Mouse (Mus musculus): ENCODE results near the gene Stpg4. TPM values are rescaled to one million over a fixed set of nuclear protein-coding genes. Genes with fewer than 3 reads are reported as not detected.
A peak's percentile ranks its signal among the peaks of the same experiment; 100 is the strongest.

Stpg4 gene
- total and polyA plus RNA-seq, 2 experiments from 2014 or later: not detected

DNA sequence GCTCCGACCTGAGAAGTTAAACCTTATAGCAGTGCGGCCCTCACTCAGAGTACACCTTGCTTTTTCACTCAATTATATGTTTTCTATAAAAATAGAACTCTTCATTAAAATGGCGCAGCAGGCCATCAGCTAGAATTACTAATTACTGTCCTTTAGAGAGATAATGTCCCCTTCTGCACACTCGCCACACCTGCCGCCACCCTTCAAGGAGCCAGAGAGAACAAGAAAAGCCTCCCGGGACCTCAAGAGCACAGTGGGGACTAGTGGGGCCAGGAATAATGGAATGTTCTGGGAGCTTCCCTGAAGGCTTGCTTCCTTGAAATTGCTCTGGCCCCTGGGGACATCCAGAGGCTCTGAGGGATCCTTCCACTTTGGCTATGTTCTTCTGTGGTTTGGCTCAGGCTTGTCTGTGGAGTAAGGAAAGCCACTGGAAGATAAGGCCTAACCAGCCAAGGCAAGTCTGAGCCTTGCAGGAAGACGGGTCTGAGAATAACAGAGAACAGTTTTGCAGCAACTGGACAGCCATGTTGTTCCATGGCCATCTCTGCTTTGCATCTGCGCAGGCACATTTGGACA is 73.7 kb downstream of the Stpg4 start:
- H3K36me3 ChIP-seq (replicated peaks; ENCODE audit: control insufficient read depth, insufficient read depth, low read length): no peaks in the 10 kb centered on the region
- no peak overlapping the region for H3K4me3 ChIP-seq (ENCODE audit: low read depth, low read length)
- H3K27ac ChIP-seq (ENCODE audit: low read depth): no peak overlapping the region
- H3K4me2 ChIP-seq (ENCODE audit: low read depth, low read length): no peak overlapping the region
- DNase-seq (ENCODE audit: low spot score) (no peak), ATAC-seq (ENCODE audit: insufficient read depth, low read depth) (no peak)
- 87% methylated on average over 8 of the region's 8 CpGs for WGBS
- H3K4me1 ChIP-seq (ENCODE audit: control insufficient read depth, insufficient read depth): peaks cover 19% of the 10 kb centered on the region
- TF ChIP-seq CTCF (IDR thresholded peaks at IDR 0.05; ENCODE audit: low read depth) (no peak), EP300 (IDR thresholded peaks at IDR 0.05; ENCODE audit: low read depth) (no peak)
- H3K27me3 ChIP-seq (ENCODE audit: control insufficient read depth, insufficient read depth, low read length): no peaks in the 10 kb centered on the region
- no peak overlapping the region for H3K9ac ChIP-seq (replicated peaks; ENCODE audit: low read depth, low read length)
- H3K9me3 ChIP-seq (replicated peaks; ENCODE audit: control insufficient read depth, low read length): no peaks in the 10 kb centered on the region

DNA sequence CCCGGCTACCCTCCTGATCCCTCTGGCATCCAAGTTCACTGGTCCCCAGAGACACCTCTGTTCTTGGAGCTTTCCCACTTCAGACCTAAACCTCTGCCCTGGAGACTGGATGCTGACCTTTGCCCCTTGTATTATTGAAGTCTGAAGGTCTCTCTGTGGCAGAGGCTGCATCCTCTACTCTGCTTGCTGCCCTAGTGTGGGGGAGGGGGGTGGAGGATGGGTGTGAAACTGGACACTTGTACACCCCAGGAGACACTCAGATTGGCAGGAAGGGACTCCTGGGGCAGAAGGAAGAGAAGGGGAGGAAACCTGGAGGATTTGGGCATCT is 74.7 kb downstream of the Stpg4 start:
- Histone ChIP-seq H3K36me3 (replicated peaks; ENCODE audit: control insufficient read depth, insufficient read depth, low read length) (no peaks in the 10 kb centered on the region), H3K4me3 (ENCODE audit: low read depth, low read length) (no peak overlapping the region), H3K4me2 (ENCODE audit: low read depth, low read length) (no peak overlapping the region), H3K9me3 (replicated peaks; ENCODE audit: control insufficient read depth, low read length) (no peaks in the 10 kb centered on the region), H3K27ac (ENCODE audit: low read depth) (no peak overlapping the region), H3K9ac (replicated peaks; ENCODE audit: low read depth, low read length) (no peak overlapping the region), H3K27me3 (ENCODE audit: control insufficient read depth, insufficient read depth, low read length) (no peaks in the 10 kb centered on the region), H3K4me1 (ENCODE audit: control insufficient read depth, insufficient read depth) (peaks cover 19% of the 10 kb centered on the region)
- 72% methylated on average over 1 of the region's 1 CpGs for WGBS
- ATAC-seq (ENCODE audit: insufficient read depth, low read depth) (no peak), DNase-seq (ENCODE audit: low spot score) (no peak)
- TF ChIP-seq EP300 (IDR thresholded peaks at IDR 0.05; ENCODE audit: low read depth): no peak
- TF ChIP-seq CTCF (IDR thresholded peaks at IDR 0.05; ENCODE audit: low read depth): no peak

DNA sequence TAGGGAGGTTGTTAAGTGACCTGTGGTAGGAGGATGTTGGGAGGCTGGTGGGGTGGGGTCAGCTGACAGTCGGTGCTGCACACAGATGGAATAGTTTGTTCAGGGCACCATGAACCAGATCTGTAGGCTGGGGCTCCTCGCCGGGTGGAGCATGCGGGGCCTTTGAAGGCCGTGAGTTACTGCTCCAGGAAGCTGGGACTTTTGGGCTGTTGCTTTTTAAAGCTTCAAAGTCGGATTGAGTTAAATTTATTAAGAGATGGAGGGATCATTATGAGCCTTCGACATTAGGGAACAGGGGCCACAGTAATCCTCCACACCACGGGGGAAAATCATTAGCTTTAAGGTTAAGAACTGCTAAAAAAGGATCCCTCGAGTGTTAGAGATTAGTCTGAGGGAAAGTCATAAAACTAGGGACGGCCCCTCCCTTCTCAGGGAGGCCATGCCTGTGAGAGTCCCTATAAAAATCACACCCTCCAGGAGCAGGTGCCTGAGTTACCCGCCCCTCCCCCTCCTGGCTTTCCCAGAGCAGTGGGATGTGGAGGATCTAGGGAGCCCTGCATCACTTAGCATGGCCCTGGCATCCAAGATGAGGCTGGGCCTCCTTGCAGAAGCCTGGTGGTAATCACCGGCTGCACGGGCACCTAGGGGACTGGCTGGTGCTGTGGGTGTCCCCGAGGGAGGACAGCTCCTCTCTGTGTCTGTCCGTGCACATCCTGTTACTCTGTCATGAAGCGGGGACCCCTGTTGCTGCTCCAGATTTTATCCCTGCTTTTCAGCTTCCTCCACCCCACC is 75.2 kb downstream of the Stpg4 start:
- no peak overlapping the region for H3K4me3 ChIP-seq (ENCODE audit: low read depth, low read length)
- WGBS: 57% methylated on average over 16 of the region's 16 CpGs
- no peaks in the 10 kb centered on the region for H3K36me3 ChIP-seq (replicated peaks; ENCODE audit: control insufficient read depth, insufficient read depth, low read length)
- H3K27ac ChIP-seq (ENCODE audit: low read depth): peak overlapping the region; percentile 87
- H3K9me3 ChIP-seq (replicated peaks; ENCODE audit: control insufficient read depth, low read length): no peaks in the 10 kb centered on the region
- TF ChIP-seq EP300 (IDR thresholded peaks at IDR 0.05; ENCODE audit: low read depth) (no peak), CTCF (IDR thresholded peaks at IDR 0.05; ENCODE audit: low read depth) (no peak)
- peaks cover 19% of the 10 kb centered on the region for H3K4me1 ChIP-seq (ENCODE audit: control insufficient read depth, insufficient read depth)
- H3K4me2 ChIP-seq (ENCODE audit: low read depth, low read length): peak overlapping the region; percentile 27; the same call in 1 of the 2 replicates
- DNase-seq (ENCODE audit: low spot score): no peak
- H3K27me3 ChIP-seq (ENCODE audit: control insufficient read depth, insufficient read depth, low read length): no peaks in the 10 kb centered on the region
- no peak overlapping the region for H3K9ac ChIP-seq (replicated peaks; ENCODE audit: low read depth, low read length)
- no peak for ATAC-seq (ENCODE audit: insufficient read depth, low read depth)

DNA sequence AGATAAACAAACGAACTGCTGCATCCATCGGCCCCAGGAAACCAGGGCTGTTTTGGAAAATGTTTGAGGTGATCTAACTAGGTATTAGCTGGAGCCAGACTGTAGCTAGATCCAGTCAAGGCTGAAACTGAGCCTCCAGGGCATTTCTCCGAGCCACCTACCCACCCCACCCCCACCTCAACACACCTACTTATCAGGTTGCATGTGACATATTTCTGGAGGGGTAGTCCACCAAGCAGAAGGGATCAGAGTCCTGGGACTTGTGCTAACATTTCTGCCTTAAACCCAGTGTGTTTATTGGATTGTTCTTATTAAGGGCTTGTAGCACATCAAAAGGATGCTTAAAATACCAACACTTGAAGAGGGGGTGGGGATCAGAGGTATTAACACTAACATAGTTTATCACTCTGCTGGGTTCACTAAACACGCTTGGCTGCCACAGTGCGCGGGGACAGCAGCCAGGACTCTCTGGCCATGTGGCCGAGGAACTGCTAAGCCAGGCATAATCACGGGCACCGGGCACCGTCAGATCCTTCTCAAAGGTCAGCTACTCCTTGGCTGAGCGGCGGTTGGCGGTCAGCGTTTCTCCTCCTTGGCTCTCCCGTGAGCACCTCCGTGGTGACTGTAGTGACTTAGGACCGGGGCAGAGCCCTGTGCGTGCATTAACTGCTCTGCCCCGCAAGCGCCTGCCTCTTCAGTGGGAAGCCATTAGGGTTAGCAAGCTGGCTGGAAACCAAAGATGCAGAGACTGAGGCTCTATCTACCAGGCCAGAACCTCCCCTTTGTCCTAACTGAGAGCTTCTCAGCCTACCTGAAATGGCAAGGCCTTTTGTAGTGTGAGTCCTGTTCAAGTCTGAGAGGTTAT is 76.1 kb downstream of the Stpg4 start:
- DNase-seq (ENCODE audit: low spot score) (peak; percentile 68), ATAC-seq (ENCODE audit: insufficient read depth, low read depth) (peak; percentile 80)
- Histone ChIP-seq H3K9me3 (replicated peaks; ENCODE audit: control insufficient read depth, low read length) (no peaks in the 10 kb centered on the region), H3K4me2 (ENCODE audit: low read depth, low read length) (peak overlapping the region; percentile 27), H3K27me3 (ENCODE audit: control insufficient read depth, insufficient read depth, low read length) (no peaks in the 10 kb centered on the region), H3K4me3 (ENCODE audit: low read depth, low read length) (no peak overlapping the region), H3K4me1 (ENCODE audit: control insufficient read depth, insufficient read depth) (peaks cover 19% of the 10 kb centered on the region), H3K27ac (ENCODE audit: low read depth) (peak overlapping the region; percentile 87), H3K36me3 (replicated peaks; ENCODE audit: control insufficient read depth, insufficient read depth, low read length) (no peaks in the 10 kb centered on the region), H3K9ac (replicated peaks; ENCODE audit: low read depth, low read length) (peak overlapping the region; percentile 28; the same call in 1 of the 2 replicates)
- WGBS: 27% methylated on average over 20 of the region's 20 CpGs
- peak; percentile 61; the same call in 1 of the 2 replicates for TF ChIP-seq EP300 (IDR thresholded peaks at IDR 0.05; ENCODE audit: low read depth)
- TF ChIP-seq CTCF (IDR thresholded peaks at IDR 0.05; ENCODE audit: low read depth): no peak

DNA sequence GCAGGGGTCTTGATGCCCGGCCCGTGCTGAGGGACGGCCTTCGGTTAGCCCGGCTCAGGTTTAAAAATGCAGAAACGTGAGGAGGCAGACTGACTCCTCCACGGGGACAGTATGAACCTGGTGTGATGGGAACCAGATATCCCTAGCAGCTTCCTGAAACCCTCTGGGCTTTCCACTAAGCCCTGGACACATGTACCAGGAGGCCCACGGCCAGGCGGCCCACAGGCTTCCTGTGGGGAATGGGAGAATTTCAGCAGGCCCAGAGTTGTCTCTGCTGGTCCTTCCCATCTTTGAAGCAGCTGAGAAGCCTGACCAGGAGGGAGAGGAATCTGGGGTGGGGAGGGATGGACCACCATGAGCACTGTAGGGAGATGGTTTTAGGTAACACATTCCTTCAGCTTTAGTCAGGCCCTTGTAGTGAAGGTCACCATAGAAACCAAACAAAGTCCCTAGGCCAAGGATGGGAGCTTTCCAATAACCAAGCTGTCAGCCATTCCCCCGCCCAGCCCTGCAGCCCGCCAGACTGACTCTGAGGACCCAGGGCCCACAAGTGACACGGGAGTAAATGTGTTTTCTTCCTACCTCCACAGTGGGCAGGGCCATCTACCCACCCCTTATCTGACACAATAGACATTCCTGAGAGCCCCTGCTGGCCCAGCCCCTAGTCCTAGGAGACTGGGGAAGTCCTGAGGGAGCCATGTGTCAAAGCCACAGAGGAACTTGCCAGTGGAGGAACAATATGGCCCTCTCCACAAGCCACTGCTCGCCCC is 76.9 kb downstream of the Stpg4 start:
- Histone ChIP-seq H3K9me3 (replicated peaks; ENCODE audit: control insufficient read depth, low read length) (no peaks in the 10 kb centered on the region), H3K4me1 (ENCODE audit: control insufficient read depth, insufficient read depth) (peaks cover 19% of the 10 kb centered on the region), H3K27me3 (ENCODE audit: control insufficient read depth, insufficient read depth, low read length) (no peaks in the 10 kb centered on the region), H3K27ac (ENCODE audit: low read depth) (peak overlapping the region; percentile 75), H3K4me3 (ENCODE audit: low read depth, low read length) (no peak overlapping the region), H3K4me2 (ENCODE audit: low read depth, low read length) (no peak overlapping the region), H3K36me3 (replicated peaks; ENCODE audit: control insufficient read depth, insufficient read depth, low read length) (no peaks in the 10 kb centered on the region), H3K9ac (replicated peaks; ENCODE audit: low read depth, low read length) (no peak overlapping the region)
- 49% methylated on average over 13 of the region's 13 CpGs for WGBS
- ATAC-seq (ENCODE audit: insufficient read depth, low read depth): peak; percentile 43
- DNase-seq (ENCODE audit: low spot score): peak; percentile 41
- TF ChIP-seq EP300 (IDR thresholded peaks at IDR 0.05; ENCODE audit: low read depth): no peak
- no peak for TF ChIP-seq CTCF (IDR thresholded peaks at IDR 0.05; ENCODE audit: low read depth)
